Mouse (Mus musculus) megakaryocyte, embryonic 14.5 days (primary cell): ENCODE measurements at regions not wholly inside any gene's neighbourhood (a gene's known extent, or its start where the extent isn't known, plus 50 kb on each side); places are given as distances from the start of the nearest gene placed in this dataset.

Experiments
- H3K27me3 ChIP-seq: replicated peaks from 2 replicates; pipeline ENCODE3; 2012; ENCODE audit warnings: inconsistent platforms
- H3K36me3 ChIP-seq: replicated peaks from 2 replicates; pipeline ENCODE3; 2012; ENCODE audit warnings: low read length, inconsistent platforms, mixed read lengths
- H3K4me1 ChIP-seq: 2 replicates; pipeline ENCODE4 v1.6.1; 2012; ENCODE audit warnings: inconsistent platforms
- H3K4me3 ChIP-seq: replicated peaks from 2 replicates; pipeline ENCODE3; 2012; ENCODE audit warnings: moderate library complexity, mild to moderate bottlenecking, inconsistent platforms
- H3K9me3 ChIP-seq: 2 replicates; pipeline ENCODE4 v1.6.1; 2012; ENCODE audit warnings: inconsistent platforms
- FLI1 ChIP-seq: IDR thresholded peaks from 2 replicates; pipeline ENCODE4 v1.6.1; 2012; ENCODE audit warnings: low read length, inconsistent platforms, mixed read lengths
- GATA1 ChIP-seq: IDR thresholded peaks from 3 replicates; pipeline ENCODE4 v1.6.1; 2012; ENCODE audit warnings: mixed read lengths, low read length, inconsistent platforms, borderline replicate concordance

GRCm38 (mm10) chr1:152140175-152140574 lies 50.2 kb upstream of the 1700025G04Rik start:
- Histone ChIP-seq H3K9me3 (peaks cover 9% of the 10 kb centered on the region), H3K36me3 (no peaks in the 10 kb centered on the region), H3K4me1 (0 out of 2 replicates have a peak, but pooled peaks cover 3% of the 10 kb centered on the region), H3K4me3 (no peak overlapping the region), H3K27me3 (no peaks in the 10 kb centered on the region)
- no peak for TF ChIP-seq FLI1
- TF ChIP-seq GATA1: no peak
